Mouse (Mus musculus) macrophage (primary cell): ENCODE measurements around the gene Sap30. TPM values are rescaled to one million over a fixed set of nuclear protein-coding genes. Genes with fewer than 3 reads are reported as not detected.
"Not testable (repeated sequence)": the region's sequence is repeated elsewhere in the genome, so short reads cannot be mapped to it uniquely, and the experiment has no call there.

ENCODE experiments used
- H3K27ac ChIP-seq: fragments of 350-480 bp; formaldehyde crosslinking; 2 replicates; pipeline ENCODE4 v1.9.0; 2021
- H3K36me3 ChIP-seq: fragments of 350-480 bp; formaldehyde crosslinking; 2 replicates; pipeline ENCODE4 v1.9.0; 2021; ENCODE audit errors: inconsistent target
- H3K4me3 ChIP-seq: fragments of 350-480 bp; formaldehyde crosslinking; 2 replicates; pipeline ENCODE4 v1.9.0; 2021; ENCODE audit errors: inconsistent target
- H3K79me2 ChIP-seq: fragments of 350-480 bp; formaldehyde crosslinking; 2 replicates; pipeline ENCODE4 v1.9.0; 2021; ENCODE audit errors: inconsistent target
- WGBS: methylation state at CpG from one replicate; pipeline ENCODE4 v1.1.7; 2026; ENCODE audit warnings: inconsistent platforms; ENCODE audit not compliant: missing documents; 5-methylcytosine and 5-hydroxymethylcytosine counted together
- polyA plus RNA-seq: library from polyadenylated mRNA; stranded (reverse); fragments of 250-400 nt; gene quantifications from 3 replicates; pipeline ENCODE4 v1.2.4, GENCODE M21; 2018; ENCODE audit warnings: inconsistent platforms

Sap30 gene
- polyA plus RNA-seq, 1 experiment from 2014 or later = 25.6 TPM

DNA sequence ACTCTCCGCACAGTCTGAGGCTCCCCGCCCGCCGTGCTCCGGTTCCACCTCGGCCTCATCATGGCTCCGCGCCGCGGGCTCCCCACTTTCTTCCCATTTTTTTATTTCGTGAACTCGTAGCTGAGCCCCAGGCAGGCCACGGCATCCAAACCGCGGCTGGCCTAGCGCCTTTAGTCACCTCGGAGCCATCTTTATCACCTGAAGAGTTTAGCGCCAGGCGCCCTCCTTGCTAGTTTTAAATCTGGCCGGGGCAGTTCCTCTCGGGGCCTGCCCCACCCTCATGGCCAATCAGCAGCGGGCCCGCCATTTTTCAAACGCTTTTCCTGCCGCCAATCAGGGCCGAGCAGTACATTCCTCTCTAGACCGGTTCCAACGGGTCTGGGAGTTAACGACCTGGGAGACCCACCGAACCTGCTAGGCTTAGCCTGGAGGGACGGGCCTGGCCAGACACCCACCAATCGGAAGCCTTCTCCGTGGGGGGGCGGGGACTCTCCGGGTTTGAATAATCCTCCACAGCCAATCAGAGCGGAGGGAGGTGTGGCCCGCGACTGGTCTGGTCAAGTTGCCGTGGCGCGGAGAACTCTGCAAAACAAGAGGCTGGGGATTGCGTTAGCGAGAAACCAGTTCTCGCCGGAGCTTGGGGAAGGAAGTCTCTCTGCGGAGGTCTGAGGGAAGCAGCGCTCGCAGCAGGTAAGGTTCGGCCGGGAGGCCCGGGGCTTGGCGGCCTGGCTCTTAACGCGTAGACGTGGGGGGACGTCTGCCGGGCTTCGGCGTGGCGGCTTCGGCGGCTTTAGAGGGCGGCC, 23.9 kb upstream of the Sap30 start, which contains the start of gene Hmgb2:
Gene Hmgb2, plus strand, starts transcription at position 592 of the 803 bp plus-strand sequence.
- no peaks in the 10 kb centered on the region for H3K36me3 ChIP-seq
- peak within 1 kb of the TSS; percentile 75 for H3K27ac ChIP-seq
- WGBS = under 1% methylated on average over 61 of the region's 63 CpGs

GRCm38 (mm10) chr8:57510791-57511315, 23.2 kb upstream of the Sap30 start:
- Histone ChIP-seq H3K4me3 (peak overlapping the region; percentile 59), H3K27ac (peak overlapping the region; percentile 75), H3K79me2 (peaks cover 29% of the 10 kb centered on the region), H3K36me3 (no peaks in the 10 kb centered on the region)
- WGBS = 2% methylated on average over 31 of the region's 31 CpGs

More for the DNA sequence above, 23.9 kb upstream of the Sap30 start, which contains the start of gene Hmgb2:
- H3K79me2 ChIP-seq = peaks cover 29% of the 10 kb centered on the region
- peak within 1 kb of the TSS; percentile 59 for H3K4me3 ChIP-seq

DNA sequence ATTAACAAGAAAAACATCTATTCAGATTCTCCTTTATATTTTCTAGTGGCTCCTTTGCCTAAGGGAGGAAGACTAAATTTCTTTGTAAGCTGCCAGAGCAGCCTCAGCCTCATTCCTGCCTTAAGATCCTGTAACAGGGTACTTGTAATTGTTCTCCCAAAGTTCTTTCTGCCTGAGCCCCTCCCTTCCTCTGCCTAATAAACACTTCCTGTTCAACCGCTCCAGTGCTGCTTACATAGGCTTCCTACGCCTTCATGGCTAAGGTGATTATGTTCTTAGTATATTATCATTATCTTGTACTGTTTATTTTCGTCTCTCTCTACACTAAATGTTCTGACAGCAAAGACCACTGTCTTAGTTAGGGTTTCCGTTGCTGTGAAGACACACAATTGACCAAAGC, 21.0 kb upstream of the Sap30 start:
- no peaks in the 10 kb centered on the region for H3K36me3 ChIP-seq
- H3K79me2 ChIP-seq = peaks cover 10% of the 10 kb centered on the region
- WGBS = 80% methylated on average over 4 of the region's 4 CpGs
- no peak overlapping the region for H3K4me3 ChIP-seq
- H3K27ac ChIP-seq = no peak overlapping the region

DNA sequence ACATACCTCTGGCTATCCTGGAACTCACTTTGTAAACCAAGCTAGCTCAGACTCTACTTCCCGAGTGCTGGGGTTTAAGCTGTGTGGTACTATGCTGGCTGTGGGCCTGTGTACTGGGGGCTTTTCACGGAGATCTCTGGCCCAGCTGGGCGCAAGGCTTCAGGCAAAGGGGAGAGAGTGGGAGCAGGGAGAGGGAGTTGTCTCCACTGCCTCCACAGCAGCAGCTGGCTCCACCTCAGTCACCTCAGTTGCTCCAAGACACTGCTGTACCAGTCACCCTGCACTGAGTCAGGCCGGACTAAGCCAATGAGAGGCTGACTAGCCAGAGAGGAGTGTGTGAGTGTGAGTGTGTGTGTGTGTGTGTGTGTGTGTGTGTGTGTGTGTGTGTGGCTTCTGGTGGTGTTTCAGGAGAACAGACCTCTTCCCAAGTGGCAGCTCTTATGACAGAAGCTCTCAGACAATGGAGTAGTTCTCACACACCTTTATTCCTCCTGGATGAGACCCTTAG, 19.9 kb upstream of the Sap30 start:
- Histone ChIP-seq H3K36me3 (no peaks in the 10 kb centered on the region), H3K27ac (no peak overlapping the region), H3K4me3 (no peak overlapping the region), H3K79me2 (no peaks in the 10 kb centered on the region)
- 100% methylated on average over 4 of the region's 4 CpGs for WGBS

DNA sequence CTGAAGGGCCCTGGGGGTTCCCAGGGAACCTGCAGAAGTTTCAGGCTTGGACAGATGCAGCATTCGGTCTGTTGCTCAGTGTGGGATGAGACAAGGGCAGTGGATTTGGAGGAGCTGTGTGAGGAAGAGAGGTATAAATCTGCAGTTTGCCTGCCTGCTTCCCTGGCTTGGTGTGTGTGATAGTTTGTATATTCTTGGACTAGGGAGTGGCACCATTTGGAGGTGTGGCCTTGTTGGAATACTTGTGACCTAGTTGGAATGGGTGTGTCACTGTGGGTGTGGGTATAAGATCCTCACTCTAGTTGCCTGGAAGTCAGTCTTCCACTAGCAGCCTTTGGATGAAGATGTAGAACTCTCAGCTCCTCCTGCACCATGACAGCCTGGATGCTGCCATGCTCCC, 17.8 kb upstream of the Sap30 start:
- not testable (repeated sequence) for H3K36me3 ChIP-seq, H3K79me2 ChIP-seq, H3K27ac ChIP-seq, H3K4me3 ChIP-seq
- WGBS = 100% methylated on average over 1 of the region's 1 CpGs

- Histone ChIP-seq H3K36me3 (no peaks in the 10 kb centered on the region), H3K4me3 (no peak overlapping the region), H3K79me2 (no peaks in the 10 kb centered on the region), H3K27ac (no peak overlapping the region)
- WGBS = 45% methylated on average over 5 of the region's 5 CpGs
Measured at GRCm38 (mm10) chr8:57503641-57504040, 16.0 kb upstream of the Sap30 start.

DNA sequence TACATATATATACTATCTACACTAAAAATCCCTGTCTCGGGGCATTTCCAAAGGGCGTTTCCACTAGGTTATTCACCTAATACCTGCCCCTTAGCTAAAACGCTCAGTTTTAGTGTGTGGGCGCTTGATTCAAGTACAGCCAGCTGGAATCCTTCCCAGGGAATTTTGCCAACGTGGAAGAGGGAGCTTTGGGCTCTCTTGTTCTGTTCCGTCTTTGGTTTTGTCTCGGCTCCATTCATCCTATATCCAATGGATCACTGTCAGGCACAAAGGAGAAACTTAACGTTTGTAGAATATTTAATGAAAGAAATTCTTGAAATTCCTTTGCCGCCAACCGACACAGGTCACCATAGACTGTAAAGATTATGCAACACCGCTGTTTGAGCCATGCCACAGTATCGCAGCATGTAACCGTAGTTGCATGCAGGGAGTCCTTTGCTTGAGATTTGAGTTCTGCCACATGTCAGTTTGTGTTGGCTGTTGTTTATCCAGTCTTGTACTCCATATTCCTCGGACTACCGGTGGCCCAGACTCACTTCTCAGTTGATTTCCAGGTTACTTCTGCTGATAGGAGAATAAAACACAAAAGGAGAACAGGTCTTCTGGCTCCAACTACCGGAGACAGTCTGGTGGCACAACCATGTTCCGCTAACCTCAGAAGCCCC, 11.3 kb upstream of the Sap30 start:
- 92% methylated on average over 17 of the region's 17 CpGs for WGBS

GRCm38 (mm10) chr8:57498494-57498846, 10.8 kb upstream of the Sap30 start:
- Histone ChIP-seq H3K36me3 (no peaks in the 10 kb centered on the region), H3K79me2 (no peaks in the 10 kb centered on the region), H3K27ac (no peak overlapping the region), H3K4me3 (no peak overlapping the region)
- WGBS = 93% methylated on average over 8 of the region's 8 CpGs

More for the DNA sequence above, 11.3 kb upstream of the Sap30 start:
- Histone ChIP-seq H3K27ac (no peak overlapping the region), H3K79me2 (no peaks in the 10 kb centered on the region), H3K36me3 (no peaks in the 10 kb centered on the region), H3K4me3 (no peak overlapping the region)

GRCm38 (mm10) chr8:57491873-57492272, 4.2 kb upstream of the Sap30 start:
- Histone ChIP-seq H3K79me2 (peaks cover 3% of the 10 kb centered on the region), H3K36me3 (no peaks in the 10 kb centered on the region), H3K27ac (no peak overlapping the region), H3K4me3 (no peak overlapping the region)
- WGBS = 89% methylated on average over 4 of the region's 4 CpGs

DNA sequence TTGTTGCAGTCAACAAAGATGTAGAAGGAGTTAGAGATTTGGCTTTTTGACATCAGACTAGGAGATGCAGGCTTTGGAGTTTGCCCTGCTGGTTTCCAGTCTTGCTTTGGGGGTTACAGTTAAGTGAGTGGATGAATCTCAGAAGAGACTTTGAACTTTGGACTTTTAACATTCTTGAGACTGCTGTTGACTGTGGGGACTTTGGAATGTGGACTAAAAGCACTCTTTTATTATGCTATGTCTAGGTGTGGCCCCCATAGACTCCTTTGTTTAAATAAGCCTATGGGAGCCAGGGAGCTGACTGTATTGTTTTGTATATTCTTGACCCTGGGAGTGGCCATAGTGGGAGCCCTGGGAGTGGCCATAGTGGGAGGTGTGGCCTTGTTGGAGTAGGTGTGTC, 2.2 kb upstream of the Sap30 start:
- H3K79me2 ChIP-seq = peaks cover 23% of the 10 kb centered on the region
- no peak overlapping the region for H3K27ac ChIP-seq
- no peaks in the 10 kb centered on the region for H3K36me3 ChIP-seq
- H3K4me3 ChIP-seq = no peak overlapping the region

GRCm38 (mm10) chr8:57489366-57489765, 1.7 kb upstream of the Sap30 start:
- Histone ChIP-seq H3K79me2 (peaks cover 28% of the 10 kb centered on the region), H3K4me3 (no peak overlapping the region), H3K36me3 (no peaks in the 10 kb centered on the region), H3K27ac (no peak overlapping the region)
- 94% methylated on average over 1 of the region's 1 CpGs for WGBS

- H3K4me3 ChIP-seq = peak overlapping the region; percentile 65
- H3K79me2 ChIP-seq = peaks cover 39% of the 10 kb centered on the region
- under 1% methylated on average over 22 of the region's 25 CpGs for WGBS
- peaks cover 7% of the 10 kb centered on the region; the same call in 1 of the 2 replicates for H3K36me3 ChIP-seq
- peak overlapping the region; percentile 70 for H3K27ac ChIP-seq
Measured at GRCm38 (mm10) chr8:57488312-57488765, 679 bp upstream of the Sap30 start.

- Histone ChIP-seq H3K36me3 (peaks cover 11% of the 10 kb centered on the region; the same call in 1 of the 2 replicates), H3K27ac (peak overlapping the region; percentile 92), H3K4me3 (peak overlapping the region; percentile 90), H3K79me2 (peaks cover 41% of the 10 kb centered on the region)
- WGBS = 1% methylated on average over 54 of the region's 54 CpGs
Measured at GRCm38 (mm10) chr8:57486491-57487440, 894 bp downstream of the Sap30 start.

DNA sequence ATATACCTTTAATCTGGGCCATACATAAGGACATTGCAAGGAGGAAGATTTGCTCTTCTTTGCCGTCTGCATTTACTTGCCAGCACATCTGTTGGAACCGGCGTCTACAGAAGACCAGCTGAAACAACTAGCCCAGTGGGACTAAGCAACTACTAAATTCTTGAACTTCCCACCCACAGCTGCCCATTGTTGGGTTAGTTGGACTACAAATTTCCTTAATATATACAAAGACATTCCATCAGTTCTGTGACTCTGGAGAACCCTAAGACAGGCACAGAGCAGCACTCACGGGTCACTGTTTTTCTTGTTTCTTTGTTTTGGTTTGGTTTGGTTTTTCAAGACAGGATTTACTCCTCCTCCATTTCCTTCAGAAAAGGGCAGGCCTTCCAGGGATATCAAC, 7.1 kb downstream of the Sap30 start:
- peaks cover 11% of the 10 kb centered on the region; the same call in 1 of the 2 replicates for H3K36me3 ChIP-seq
- H3K27ac ChIP-seq = no peak overlapping the region
- no peak overlapping the region for H3K4me3 ChIP-seq
- 98% methylated on average over 4 of the region's 4 CpGs for WGBS
- H3K79me2 ChIP-seq = peaks cover 25% of the 10 kb centered on the region
